Mouse (Mus musculus) olfactory bulb, adult 2 months (tissue): ENCODE data around the gene Cmas.
A peak's percentile ranks its signal among the peaks of the same experiment; 100 is the strongest.

Source experiments
- CTCF ChIP-seq: fragments of 200-500 bp; IDR thresholded peaks from 2 replicates; pipeline ENCODE4 v1.5.1; 2012; ENCODE audit warnings: low read depth, mild to moderate bottlenecking, low read length, moderate library complexity; ENCODE audit not compliant: insufficient read depth
- POLR2A ChIP-seq: fragments of 200-500 bp; IDR thresholded peaks from 2 replicates; pipeline ENCODE4 v1.6.1; 2012; ENCODE audit warnings: mild to moderate bottlenecking, low read depth, low read length, moderate library complexity; ENCODE audit not compliant: insufficient read depth

- TF ChIP-seq CTCF = no peak
- peak; percentile 72 for TF ChIP-seq POLR2A
Measured at GRCm38 (mm10) chr6:142756507-142757333, at the start of gene Cmas.
